Mouse (Mus musculus) embryonic facial prominence, embryonic 15.5 days (tissue): ENCODE results near the gene Sox6. TPM values are rescaled to one million over a fixed set of nuclear protein-coding genes. Genes with fewer than 3 reads are reported as not detected.
"Not testable (repeated sequence)": the region's sequence is repeated elsewhere in the genome, so short reads cannot be mapped to it uniquely, and the experiment has no call there.

Experiments
- ATAC-seq: fragments of 200-750 bp; cut with Nextera tagmentation; 2 replicates; pipeline ENCODE4 v1.8.0; 2017; ENCODE audit warnings: low read depth, moderate TSS enrichment; ENCODE audit not compliant: insufficient number of reproducible peaks, low FRiP score, low TSS enrichment
- H3K27ac ChIP-seq: fragments of 300-500 bp; sonication (generic); replicated peaks from 2 replicates; pipeline ENCODE4 v1.5.1; 2015; ENCODE audit warnings: mild to moderate bottlenecking, inconsistent platforms
- H3K27me3 ChIP-seq: fragments of 300-500 bp; sonication (generic); 2 replicates; pipeline ENCODE4 v1.6.1; 2015; ENCODE audit warnings: inconsistent platforms
- H3K36me3 ChIP-seq: fragments of 300-500 bp; sonication (generic); 2 replicates; pipeline ENCODE4 v1.6.1; 2015; ENCODE audit warnings: mild to moderate bottlenecking, inconsistent platforms
- H3K4me1 ChIP-seq: fragments of 300-500 bp; sonication (generic); 2 replicates; pipeline ENCODE4 v1.6.1; 2015; ENCODE audit warnings: inconsistent platforms
- H3K4me2 ChIP-seq: fragments of 300-500 bp; sonication (generic); replicated peaks from 2 replicates; pipeline ENCODE4 v1.6.1; 2015; ENCODE audit warnings: mild to moderate bottlenecking, inconsistent platforms
- H3K4me3 ChIP-seq: fragments of 300-500 bp; sonication (generic); replicated peaks from 2 replicates; pipeline ENCODE4 v1.5.1; 2015; ENCODE audit warnings: mild to moderate bottlenecking, inconsistent platforms
- H3K9ac ChIP-seq: fragments of 300-500 bp; sonication (generic); 2 replicates; pipeline ENCODE4 v1.6.1; 2015; ENCODE audit warnings: inconsistent platforms
- H3K9me3 ChIP-seq: fragments of 300-500 bp; sonication (generic); replicated peaks from 2 replicates; pipeline ENCODE4 v1.6.1; 2016; ENCODE audit warnings: inconsistent platforms
- WGBS: fragments of 180-500 bp; shearing (Covaris S2); methylation state at CpG from one replicate; pipeline ENCODE4 v1.1.7; 2015; 5-methylcytosine and 5-hydroxymethylcytosine counted together
- polyA plus RNA-seq: library from polyadenylated mRNA; unstranded; fragments of >200 nt; fragmentation: Nextera tagmentation; extraction: Ambion mirVana; gene quantifications from 2 replicates; pipeline ENCODE4 v1.2.1, GENCODE M21; 2015

Sox6 gene
- 48.4 and 60.2 TPM in 2 replicates for polyA plus RNA-seq

DNA sequence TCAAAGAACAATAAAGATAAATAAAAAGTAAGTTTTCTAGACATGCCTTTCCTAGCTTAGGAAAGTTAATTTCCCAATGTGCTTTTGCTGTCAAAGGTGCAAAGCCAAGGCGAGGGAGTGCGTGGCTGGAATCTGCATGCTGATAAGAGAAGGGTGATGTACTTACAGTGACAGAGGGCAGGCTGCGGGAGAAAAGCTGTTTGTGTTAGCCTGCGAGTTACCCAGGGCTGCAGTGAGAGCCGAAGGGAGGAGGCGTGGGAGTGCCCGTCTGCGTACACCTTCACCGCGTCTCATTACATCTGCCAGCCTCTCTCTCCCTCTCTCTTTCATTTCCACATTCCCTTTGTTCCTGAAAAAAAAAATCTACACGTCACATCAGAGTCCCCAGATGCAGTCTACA is at the start of gene Sox6:
Gene Sox6, minus strand, starts transcription at position 286 of the 400 bp plus-strand sequence.
- peaks cover 67% of the 10 kb centered on the region for H3K27me3 ChIP-seq
- peak within 1 kb of the TSS; percentile 28; the same call in 1 of the 2 replicates for H3K9ac ChIP-seq
- 1% methylated on average over 11 of the region's 11 CpGs for WGBS
- ATAC-seq, result no peak
- H3K4me1 ChIP-seq, result peaks cover 37% of the 10 kb centered on the region
- H3K4me2 ChIP-seq, result peak within 1 kb of the TSS; percentile 91
- peak within 1 kb of the TSS; percentile 48 for H3K4me3 ChIP-seq
- H3K27ac ChIP-seq, result peak within 1 kb of the TSS; percentile 61
- no peaks in the 10 kb centered on the region for H3K9me3 ChIP-seq
- H3K36me3 ChIP-seq, result no peaks in the 10 kb centered on the region

DNA sequence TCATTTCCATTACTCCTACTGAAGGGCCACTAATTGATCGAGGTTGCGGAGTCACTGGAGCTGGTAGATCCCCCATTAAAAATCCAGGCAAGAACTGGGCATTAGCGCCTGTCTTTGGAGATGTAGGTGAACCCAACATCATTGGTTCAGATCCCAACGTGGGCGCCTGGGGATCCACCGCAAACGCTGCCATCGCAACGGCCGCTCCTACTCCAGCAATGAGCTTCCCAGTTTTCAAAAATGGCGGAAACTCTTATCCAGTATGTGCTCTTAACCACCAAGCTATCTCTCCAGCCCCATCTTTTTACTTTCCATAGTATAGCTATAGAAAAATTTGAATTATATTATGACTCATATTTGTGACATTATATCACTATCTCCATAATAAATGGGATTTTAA is 45.8 kb upstream of the Sox6 start, which contains the start of gene Gm4353:
Gene Gm4353, minus strand, starts transcription at position 270 of the 400 bp plus-strand sequence.
- not testable (repeated sequence) for H3K4me3 ChIP-seq, H3K4me1 ChIP-seq, H3K9me3 ChIP-seq, H3K27me3 ChIP-seq, ATAC-seq, H3K4me2 ChIP-seq, H3K36me3 ChIP-seq, H3K9ac ChIP-seq, H3K27ac ChIP-seq
- 96% methylated on average over 11 of the region's 11 CpGs for WGBS

DNA sequence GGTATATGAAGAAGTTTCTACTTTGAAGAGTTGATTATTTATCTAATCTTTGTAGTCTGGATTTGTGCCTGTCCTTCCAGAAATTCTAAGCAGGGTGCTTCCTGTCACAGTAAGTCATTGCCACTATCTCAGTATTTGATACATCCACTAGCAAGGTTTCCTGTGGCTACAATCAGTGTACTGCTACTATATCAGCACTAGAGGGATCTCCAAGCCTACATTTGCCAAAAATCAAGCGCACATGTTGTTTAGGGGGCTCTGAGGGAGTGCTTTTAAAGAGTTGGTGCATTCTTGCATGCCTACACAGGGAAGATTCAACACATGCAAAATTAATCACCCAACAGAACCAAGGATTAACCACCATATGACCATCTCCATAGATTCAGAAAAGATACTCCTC is 22.1 kb upstream of the Sox6 start:
- Histone ChIP-seq H3K9ac (no peak overlapping the region), H3K36me3 (no peaks in the 10 kb centered on the region), H3K27me3 (0 out of 2 replicates have a peak, but pooled peaks cover 3% of the 10 kb centered on the region), H3K9me3 (no peaks in the 10 kb centered on the region), H3K27ac (no peak overlapping the region), H3K4me1 (no peaks in the 10 kb centered on the region), H3K4me2 (no peak overlapping the region), H3K4me3 (no peak overlapping the region)
- no peak for ATAC-seq
- WGBS, result 46% methylated on average over 1 of the region's 1 CpGs

DNA sequence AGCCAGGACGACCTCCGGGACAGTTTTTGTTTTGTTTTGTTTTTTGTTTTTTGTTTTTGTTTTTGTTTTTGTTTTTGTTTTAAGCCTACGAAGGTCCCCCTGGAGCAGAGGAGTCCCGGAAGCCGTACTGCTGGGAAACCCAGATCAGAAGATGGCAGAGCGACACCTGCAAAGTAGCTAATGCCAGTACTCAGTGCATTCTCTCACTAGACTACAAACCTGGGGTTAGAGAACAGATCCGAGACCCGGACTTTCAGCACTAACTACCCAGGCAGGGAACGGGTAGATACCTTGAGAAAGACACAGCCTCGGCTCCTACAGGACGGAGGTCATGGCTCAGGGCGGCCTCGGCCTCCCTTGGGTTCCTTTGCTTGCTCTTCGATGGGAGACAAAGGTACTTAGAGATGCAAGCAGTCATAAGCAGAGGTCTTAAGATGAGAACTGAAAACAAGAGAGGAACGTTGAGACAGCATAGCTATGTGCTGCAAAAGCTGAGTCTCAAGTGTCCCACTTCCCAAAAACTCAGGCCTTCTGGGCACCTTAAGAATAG is 1.9 kb upstream of the Sox6 start:
- no peak for ATAC-seq
- Histone ChIP-seq H3K36me3 (no peaks in the 10 kb centered on the region), H3K27me3 (peaks cover 50% of the 10 kb centered on the region), H3K4me2 (peak overlapping the region; percentile 91), H3K4me1 (peaks cover 22% of the 10 kb centered on the region), H3K9ac (no peak overlapping the region), H3K9me3 (no peaks in the 10 kb centered on the region), H3K4me3 (peak overlapping the region; percentile 48), H3K27ac (no peak overlapping the region)
- WGBS, result 18% methylated on average over 15 of the region's 15 CpGs

DNA sequence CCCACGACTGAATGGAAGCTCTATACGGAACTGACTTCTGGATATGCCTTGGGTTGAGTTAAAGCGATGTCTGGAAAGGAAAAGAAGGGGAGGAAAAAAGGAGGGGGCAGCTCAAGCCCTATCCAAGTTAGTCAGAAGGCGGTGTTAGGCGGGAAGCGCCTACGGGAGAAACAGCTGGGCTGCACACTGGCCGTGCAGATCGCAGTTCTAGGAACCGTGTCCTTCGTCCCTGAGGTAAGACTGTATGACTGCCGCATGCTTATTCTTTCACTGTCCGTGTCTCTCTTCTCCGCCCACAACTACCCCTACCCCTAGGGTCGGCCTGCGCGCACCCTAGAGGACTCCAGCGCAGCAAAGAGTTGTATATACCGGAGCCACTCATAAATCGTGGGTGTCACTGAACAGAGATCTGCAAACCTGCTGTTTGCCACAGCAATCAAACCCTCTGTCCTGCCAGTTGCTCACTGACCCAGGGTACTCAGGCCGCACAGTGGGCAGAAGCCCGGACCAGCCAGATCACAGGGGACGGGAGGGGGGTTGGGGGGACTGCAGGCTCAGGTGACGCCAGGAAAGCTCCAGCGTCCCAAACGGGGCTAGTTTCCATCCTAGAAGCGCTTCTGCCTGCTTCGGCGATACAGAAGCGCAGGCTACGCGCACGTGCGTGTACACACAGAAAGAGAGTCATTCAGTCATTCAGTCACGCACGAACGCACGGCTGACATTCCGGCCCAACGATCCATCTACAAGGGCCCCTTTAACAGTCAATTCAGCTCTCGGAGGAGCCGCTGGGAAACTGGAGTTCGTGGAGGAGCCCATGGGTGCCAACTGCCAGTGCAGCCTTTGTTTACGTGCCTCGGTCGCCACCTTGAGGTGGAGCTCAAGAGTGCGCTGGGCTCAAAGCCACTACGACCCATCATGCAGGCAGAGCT is 1.2 kb upstream of the Sox6 start:
- Histone ChIP-seq H3K27ac (peak overlapping the region; percentile 61), H3K36me3 (no peaks in the 10 kb centered on the region), H3K4me3 (peak overlapping the region; percentile 48), H3K27me3 (peaks cover 57% of the 10 kb centered on the region), H3K4me1 (peaks cover 24% of the 10 kb centered on the region), H3K9ac (peak overlapping the region; percentile 28), H3K4me2 (peak overlapping the region; percentile 91), H3K9me3 (no peaks in the 10 kb centered on the region)
- under 1% methylated on average over 48 of the region's 48 CpGs for WGBS
- peak; percentile 61; the same call in 1 of the 2 replicates for ATAC-seq

DNA sequence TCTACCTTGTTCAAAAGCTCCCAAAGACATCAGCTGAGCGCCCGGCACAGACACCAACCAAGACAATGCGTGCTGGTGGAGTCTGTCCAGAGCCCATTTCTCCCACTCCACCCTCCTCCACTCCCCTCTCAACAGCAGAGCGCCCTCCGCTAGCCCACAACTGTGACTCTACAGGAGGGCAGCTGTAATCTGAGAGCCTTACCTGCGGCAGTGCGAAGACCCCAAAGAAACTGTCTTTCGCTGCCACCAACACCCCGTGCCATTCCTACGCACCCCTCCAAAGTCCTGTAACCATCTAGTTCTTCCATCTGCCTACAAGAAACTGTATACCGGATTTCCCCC is 571 bp upstream of the Sox6 start, which contains the start of gene 1110004F10Rik:
Gene 1110004F10Rik, plus strand, starts transcription at position 202 of the 342 bp plus-strand sequence.
- peaks cover 30% of the 10 kb centered on the region for H3K4me1 ChIP-seq
- ATAC-seq, result 0 out of 2 replicates have a peak, but pooled peaks have one; percentile 22

DNA sequence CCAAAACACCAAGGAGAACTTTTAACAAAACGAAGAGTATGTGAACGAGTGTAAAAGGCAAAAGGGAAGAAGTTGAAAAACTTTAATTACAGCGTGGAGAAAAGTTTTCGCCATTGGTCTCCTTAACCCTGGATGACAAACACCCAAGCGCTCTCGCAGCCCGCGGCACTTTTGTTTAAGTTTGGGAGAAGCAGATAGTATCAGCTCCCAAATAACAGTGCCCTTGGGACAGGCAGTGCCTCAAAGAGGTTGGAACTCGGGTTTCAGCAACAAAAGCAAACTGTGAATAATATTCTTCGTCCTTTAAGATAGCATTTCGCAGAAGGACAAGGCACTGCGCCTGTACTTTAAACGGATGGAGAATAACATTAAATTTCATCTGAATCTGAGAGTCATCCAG is 572 bp downstream of the Sox6 start:
- H3K27ac ChIP-seq, result no peak overlapping the region
- H3K36me3 ChIP-seq, result no peaks in the 10 kb centered on the region
- H3K27me3 ChIP-seq, result peaks cover 67% of the 10 kb centered on the region

More for the DNA sequence above, 571 bp upstream of the Sox6 start, which contains the start of gene 1110004F10Rik:
- H3K27ac ChIP-seq, result peak within 1 kb of the TSS; percentile 61
- peak within 1 kb of the TSS; percentile 48 for H3K4me3 ChIP-seq
- H3K9ac ChIP-seq, result peak within 1 kb of the TSS; percentile 28
- H3K36me3 ChIP-seq, result no peaks in the 10 kb centered on the region
- no peaks in the 10 kb centered on the region for H3K9me3 ChIP-seq
- under 1% methylated on average over 11 of the region's 11 CpGs for WGBS
- peaks cover 63% of the 10 kb centered on the region for H3K27me3 ChIP-seq
- H3K4me2 ChIP-seq, result peak within 1 kb of the TSS; percentile 91

DNA sequence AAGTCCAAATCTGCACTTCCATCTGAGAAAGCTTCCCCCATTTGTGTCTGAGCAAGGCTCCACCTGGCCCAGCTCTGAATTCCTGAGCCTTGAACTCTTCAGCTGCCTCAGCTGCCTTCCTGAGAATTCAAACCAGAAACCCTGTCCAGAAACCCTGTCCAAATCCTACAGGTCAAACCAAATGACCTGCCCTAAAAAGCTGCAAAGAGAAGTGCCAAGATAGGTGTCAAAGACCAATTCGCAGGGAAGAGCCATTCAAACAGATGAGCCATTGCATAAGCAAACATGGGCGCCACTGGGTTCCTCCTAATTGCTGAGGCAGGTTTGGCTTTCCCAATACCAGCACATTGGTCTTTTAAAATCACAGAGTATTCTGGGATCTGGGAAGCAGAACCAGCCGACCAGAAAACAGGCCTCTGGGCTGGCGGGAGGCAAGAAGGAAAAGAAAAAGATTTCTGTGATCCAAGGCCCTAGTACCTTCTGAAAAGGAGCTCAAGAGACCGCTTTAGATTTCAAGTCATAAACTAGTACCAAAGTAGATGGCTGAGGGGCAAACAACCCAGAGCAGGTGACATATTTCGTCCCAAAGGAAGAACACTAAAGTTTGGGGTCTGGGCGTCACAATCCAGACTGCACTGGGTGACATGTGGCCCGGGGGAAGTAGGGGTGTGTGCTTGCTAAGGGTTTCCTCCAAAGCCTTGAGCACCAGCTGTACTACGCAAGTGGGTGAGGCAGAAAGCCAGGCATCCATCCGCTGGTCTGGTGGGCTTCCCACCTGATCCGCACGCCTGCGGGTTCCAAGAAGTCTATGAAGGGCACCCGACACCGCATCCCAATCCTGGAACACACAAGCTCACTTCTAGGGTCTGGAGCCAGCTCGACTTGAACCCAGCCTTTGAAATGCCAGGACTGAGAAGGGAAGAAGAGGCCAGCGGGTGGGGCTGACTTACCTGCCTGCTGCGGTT is 1.7 kb downstream of the Sox6 start:
- Histone ChIP-seq H3K36me3 (no peaks in the 10 kb centered on the region), H3K9me3 (no peaks in the 10 kb centered on the region), H3K4me2 (peak overlapping the region; percentile 24; the same call in 1 of the 2 replicates), H3K9ac (no peak overlapping the region), H3K27ac (no peak overlapping the region), H3K4me1 (peaks cover 41% of the 10 kb centered on the region), H3K4me3 (peak overlapping the region; percentile 48), H3K27me3 (peaks cover 67% of the 10 kb centered on the region)
- WGBS, result 36% methylated on average over 18 of the region's 18 CpGs
- ATAC-seq, result no peak

More for the DNA sequence above, 572 bp downstream of the Sox6 start:
- 2% methylated on average over 13 of the region's 13 CpGs for WGBS
- Histone ChIP-seq H3K4me1 (peaks cover 40% of the 10 kb centered on the region), H3K4me3 (peak overlapping the region; percentile 48), H3K9me3 (no peaks in the 10 kb centered on the region), H3K4me2 (peak overlapping the region; percentile 91), H3K9ac (no peak overlapping the region)
- ATAC-seq, result no peak

DNA sequence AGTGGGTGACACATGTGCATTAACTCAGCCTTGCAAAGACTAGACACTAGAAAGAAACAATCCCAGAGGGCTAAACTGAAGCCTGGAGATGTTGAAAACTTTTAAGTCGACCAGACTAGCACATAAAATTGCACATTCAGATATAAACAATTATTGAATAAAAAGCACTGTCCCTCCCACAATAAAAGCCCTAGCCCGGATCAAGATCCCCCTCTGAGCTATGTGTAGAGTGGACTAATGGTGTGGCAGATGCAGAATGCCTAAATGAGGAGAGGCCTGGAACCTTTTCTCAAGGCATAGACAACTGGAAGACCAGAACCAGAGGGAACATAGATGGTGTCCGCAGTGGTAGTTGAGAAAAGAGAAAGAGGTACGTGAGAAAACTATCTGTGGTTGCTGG is 3.1 kb downstream of the Sox6 start:
- no peaks in the 10 kb centered on the region for H3K9me3 ChIP-seq
- H3K4me1 ChIP-seq, result peaks cover 52% of the 10 kb centered on the region
- ATAC-seq, result no peak
- H3K9ac ChIP-seq, result no peak overlapping the region
- peak overlapping the region; percentile 87; the same call in 1 of the 2 replicates for H3K4me2 ChIP-seq
- no peaks in the 10 kb centered on the region for H3K36me3 ChIP-seq
- peaks cover 64% of the 10 kb centered on the region for H3K27me3 ChIP-seq
- peak overlapping the region; percentile 57 for H3K4me3 ChIP-seq
- no peak overlapping the region for H3K27ac ChIP-seq
- 52% methylated on average over 4 of the region's 4 CpGs for WGBS

DNA sequence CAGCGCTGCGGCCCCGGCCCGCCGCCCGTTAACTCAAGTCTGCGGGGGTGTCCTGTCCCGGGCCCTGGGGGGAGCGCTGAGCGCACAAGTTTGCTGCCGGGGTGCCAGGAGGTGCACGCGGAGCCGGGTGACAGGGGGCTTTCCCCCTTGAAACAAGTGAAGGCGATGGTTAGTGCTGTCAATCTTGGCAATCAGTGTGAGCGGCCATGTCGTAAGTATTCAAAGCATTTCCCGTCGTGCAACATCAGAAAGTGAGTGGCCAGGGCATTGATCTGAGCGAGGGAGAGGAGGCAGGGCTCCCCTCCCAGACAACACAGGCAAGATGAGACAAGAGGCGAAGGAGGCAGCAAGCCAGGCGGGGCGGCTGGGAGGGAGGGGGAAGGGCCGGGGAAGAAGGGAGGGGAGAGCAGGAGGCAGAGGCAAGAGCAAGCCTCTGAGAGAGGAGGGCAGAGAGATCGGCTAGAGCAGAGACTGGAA is 4.3 kb downstream of the Sox6 start:
- ATAC-seq, result 0 out of 2 replicates have a peak, but pooled peaks have one; percentile 13
- WGBS, result under 1% methylated on average over 25 of the region's 25 CpGs
- peaks cover 66% of the 10 kb centered on the region for H3K27me3 ChIP-seq

More for the DNA sequence above, 4.3 kb downstream of the Sox6 start:
- Histone ChIP-seq H3K4me1 (peaks cover 48% of the 10 kb centered on the region), H3K4me3 (peak overlapping the region; percentile 57), H3K9me3 (no peaks in the 10 kb centered on the region), H3K9ac (peak overlapping the region; percentile 53), H3K27ac (peak overlapping the region; percentile 86), H3K4me2 (peak overlapping the region; percentile 87), H3K36me3 (no peaks in the 10 kb centered on the region)
